In genomic region chr16:19024010-19024532, GRCm38 (mm10) we compare ENCODE assay signal across 16 mouse cellular contexts.
"Had no signal": no experiment of that assay in that cellular context is flagged by ENCODE, and none has a peak within 500 bp of the region (broad histone marks: within the 10 kb centered on the region; RNA-seq: fewer than 3 reads in every experiment).

No protein-coding gene starts in this region.

- H3K27me3 ChIP-seq: neural tube, embryonic 12.5 days; neural tube, embryonic 13.5 days; neural tube, embryonic 15.5 days; stomach, embryonic 15.5 days had no signal

- H3K4me3 ChIP-seq: neural tube, embryonic 12.5 days; neural tube, embryonic 13.5 days; neural tube, embryonic 15.5 days; stomach, embryonic 15.5 days had no signal

- H3K27ac ChIP-seq: neural tube, embryonic 12.5 days; neural tube, embryonic 13.5 days; neural tube, embryonic 15.5 days; stomach, embryonic 15.5 days; stomach, postnatal 0 days had no signal

- DNase-seq: retina, postnatal 1 day; right cerebral cortex, adult 18-20 months; right cerebral cortex, postnatal 14 days; right cerebral cortex, postnatal 25 days; right cerebral cortex, postnatal 4 days; thymus, adult 18-20 months; thymus, adult 2 months; thymus, postnatal 14 days; thymus, postnatal 25 days; thymus, postnatal 36 days; thymus, postnatal 4 days had no signal

- H3K9ac ChIP-seq: neural tube, embryonic 12.5 days; neural tube, embryonic 13.5 days; neural tube, embryonic 15.5 days; stomach, embryonic 15.5 days had no signal

- H3K9me3 ChIP-seq: neural tube, embryonic 12.5 days; neural tube, embryonic 13.5 days; neural tube, embryonic 15.5 days; stomach, embryonic 15.5 days had no signal

- H3K4me2 ChIP-seq: neural tube, embryonic 12.5 days; neural tube, embryonic 13.5 days; neural tube, embryonic 15.5 days; stomach, embryonic 15.5 days had no signal

- H3K36me3 ChIP-seq: neural tube, embryonic 12.5 days; neural tube, embryonic 13.5 days; neural tube, embryonic 15.5 days; stomach, embryonic 15.5 days had no signal

- H3K4me1 ChIP-seq: neural tube, embryonic 12.5 days; neural tube, embryonic 13.5 days; neural tube, embryonic 15.5 days; stomach, embryonic 15.5 days had no signal
